Mouse (Mus musculus) A20 (cell line): Measurements from ENCODE around the gene Larp6.

Experiments used
- DNase-seq: peaks from one replicate; pipeline ENCODE4 v3.0.0-alpha.2; 2011; ENCODE audit warnings: low read depth, low spot score

Gene Larp6

DNA sequence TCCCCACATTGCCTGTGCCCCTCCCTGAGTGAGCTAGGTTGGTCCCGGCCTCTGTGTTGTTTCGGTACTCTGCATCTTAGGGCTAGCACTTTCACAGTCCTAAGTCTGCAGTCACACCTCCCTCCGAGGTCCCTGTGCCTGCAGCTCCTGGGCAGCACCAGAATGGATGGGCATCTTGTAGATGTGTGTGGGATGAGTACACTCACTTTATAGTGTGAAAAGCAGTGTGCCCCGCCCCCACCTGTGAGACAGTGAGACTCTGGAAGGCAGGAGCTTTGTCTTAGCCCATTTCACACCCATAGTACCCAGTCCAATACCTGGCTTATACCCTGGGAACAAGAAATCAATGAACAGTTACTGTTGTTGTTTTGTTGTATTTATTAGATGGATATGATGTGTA, 2.5 kb downstream of the Larp6 start:
- no peak for DNase-seq

- peak; percentile 6 for DNase-seq
Measured at GRCm38 (mm10) chr9:60715828-60716227, 3.0 kb downstream of the Larp6 start.

DNA sequence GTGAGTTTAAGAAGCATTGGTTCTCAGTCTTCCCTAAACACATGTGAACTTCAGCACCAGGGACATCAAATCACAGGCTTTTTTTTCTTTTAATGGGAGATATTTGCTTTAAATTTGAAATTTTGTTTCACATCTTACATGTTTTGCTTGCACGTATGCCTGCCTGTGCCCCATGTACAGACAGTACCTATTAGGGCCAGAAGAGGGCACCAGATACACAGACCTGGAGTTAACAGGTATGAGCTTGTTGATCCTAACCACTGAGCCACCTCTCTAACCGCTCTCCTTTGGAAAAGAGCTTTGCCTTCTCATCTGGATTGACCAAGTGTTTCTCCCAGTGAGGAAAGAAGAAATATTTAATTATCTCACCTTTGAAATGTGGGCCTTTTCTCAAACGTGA, 5.5 kb downstream of the Larp6 start:
- DNase-seq, result peak; percentile 64

GRCm38 (mm10) chr9:60719687-60720086, 6.9 kb downstream of the Larp6 start:
- DNase-seq, result no peak

- no peak for DNase-seq
Measured at GRCm38 (mm10) chr9:60724968-60725367, 12.2 kb downstream of the Larp6 start.

DNA sequence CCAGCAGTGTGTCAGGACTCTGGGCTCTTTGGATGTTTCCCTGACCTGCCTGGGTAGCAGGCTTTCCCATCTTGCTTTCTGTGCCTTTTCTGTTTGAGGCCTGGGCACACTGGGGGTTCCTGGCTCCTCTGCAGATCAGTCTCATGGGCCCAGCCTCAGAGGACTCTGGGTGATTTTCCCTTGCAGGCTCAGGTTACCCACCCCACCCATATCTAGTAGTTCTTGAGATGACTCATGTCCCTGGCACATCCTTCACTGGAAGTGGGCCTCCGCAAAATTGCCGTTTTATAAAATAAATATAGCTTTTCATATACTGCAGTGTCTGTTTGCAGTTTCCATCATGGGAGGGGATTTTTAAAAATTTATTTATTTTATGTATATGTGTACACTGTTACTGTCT, 21.5 kb downstream of the Larp6 start:
- no peak for DNase-seq

GRCm38 (mm10) chr9:60739126-60739525, 26.3 kb downstream of the Larp6 start:
- DNase-seq, result no peak

- no peak for DNase-seq
Measured at GRCm38 (mm10) chr9:60741436-60741835, 28.6 kb downstream of the Larp6 start.

- DNase-seq, result no peak
Measured at GRCm38 (mm10) chr9:60742516-60742915, 29.7 kb downstream of the Larp6 start.

DNA sequence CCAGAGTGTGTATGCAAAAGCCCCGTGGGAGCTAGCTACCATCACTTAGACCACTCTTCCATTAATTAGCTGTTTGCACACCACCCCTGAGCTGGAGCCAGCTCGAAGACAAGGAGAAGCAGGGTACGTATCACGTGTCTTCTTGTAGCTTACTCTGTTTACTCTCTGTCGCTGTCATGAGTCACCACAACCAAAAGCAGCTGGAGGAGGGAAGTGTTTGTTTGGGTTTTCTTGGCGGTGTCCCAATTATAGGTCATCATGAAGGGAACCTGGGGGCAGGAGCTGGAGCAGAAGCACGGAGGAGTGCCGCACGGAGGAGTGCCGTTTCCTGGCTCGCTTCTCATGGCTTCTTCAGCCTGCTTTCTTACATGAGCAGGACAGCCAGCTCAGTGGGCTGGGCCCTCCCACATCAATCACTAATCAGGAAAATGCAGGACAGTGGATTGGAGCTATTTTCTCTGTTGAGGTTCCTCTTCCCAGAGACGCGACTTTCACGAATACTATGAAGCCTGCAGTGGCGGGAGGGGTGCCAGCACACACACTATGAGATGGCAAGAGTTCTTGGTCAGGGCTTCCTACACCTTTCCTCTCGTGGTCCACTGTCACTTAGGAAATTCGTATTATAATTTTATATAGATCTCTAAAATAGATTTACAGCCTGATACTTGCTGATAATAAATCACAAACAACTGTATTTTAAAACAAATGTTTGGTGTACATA, 30.6 kb downstream of the Larp6 start:
- no peak for DNase-seq

- DNase-seq, result peak; percentile 49
Measured at GRCm38 (mm10) chr9:60744171-60744969, 31.6 kb downstream of the Larp6 start.

DNA sequence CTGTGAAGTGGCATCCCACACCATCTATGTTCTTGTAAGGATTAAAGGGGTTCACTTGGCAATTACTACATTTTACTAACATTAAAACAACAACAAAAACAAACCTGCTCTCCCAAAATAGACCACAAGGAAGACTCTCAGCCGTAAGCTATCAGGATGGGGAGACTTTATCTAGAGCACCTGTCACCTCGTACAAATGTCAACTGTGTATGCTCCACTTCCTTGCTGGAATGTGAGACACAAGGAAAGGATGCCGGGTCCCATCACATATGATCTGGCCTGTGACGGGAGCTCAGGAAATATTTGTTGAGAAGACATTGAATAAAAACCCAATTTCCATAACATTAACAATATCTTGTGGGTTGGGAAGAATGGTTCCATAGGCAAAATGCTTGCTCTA, 32.2 kb downstream of the Larp6 start:
- DNase-seq, result no peak

- DNase-seq, result no peak
Measured at GRCm38 (mm10) chr9:60746561-60746960, 33.8 kb downstream of the Larp6 start.

DNA sequence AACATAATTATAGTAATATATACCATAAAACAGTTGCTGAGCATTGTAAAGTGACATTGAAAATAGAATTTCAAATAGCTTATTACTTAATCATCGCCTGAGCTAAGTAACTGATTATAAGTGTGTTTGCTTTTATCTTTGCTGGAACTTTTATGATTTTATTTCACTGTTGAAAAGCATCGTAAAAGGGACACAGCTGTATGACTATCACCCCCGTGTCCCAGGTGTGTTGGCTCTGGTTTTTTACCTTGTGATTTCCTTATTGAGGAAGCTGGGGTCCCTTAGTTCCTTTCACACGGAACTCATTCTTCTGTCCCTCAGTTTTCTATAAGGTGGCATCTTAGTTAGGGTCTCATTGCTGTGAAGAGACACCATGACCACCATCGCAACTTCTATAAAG, 34.9 kb downstream of the Larp6 start:
- no peak for DNase-seq

DNA sequence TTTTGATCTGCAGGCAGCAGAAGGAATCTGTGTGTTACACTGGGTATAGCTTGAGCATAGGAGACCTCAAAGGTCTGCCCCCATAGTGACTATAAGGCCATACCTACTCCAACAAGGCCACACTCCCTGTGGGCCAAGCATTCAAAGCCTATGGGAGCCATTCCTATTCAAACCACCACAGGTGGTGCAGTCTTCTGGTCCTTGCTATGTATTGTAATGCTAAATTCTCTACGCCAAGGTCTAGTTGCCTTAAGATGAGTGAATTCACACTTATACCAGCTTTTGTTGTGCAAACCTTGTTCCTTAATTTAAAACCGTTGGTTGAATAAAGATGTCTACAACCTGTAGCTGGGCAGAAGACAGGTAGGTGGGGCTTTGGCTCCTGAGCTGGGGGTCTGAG, 35.4 kb downstream of the Larp6 start:
- no peak for DNase-seq

DNA sequence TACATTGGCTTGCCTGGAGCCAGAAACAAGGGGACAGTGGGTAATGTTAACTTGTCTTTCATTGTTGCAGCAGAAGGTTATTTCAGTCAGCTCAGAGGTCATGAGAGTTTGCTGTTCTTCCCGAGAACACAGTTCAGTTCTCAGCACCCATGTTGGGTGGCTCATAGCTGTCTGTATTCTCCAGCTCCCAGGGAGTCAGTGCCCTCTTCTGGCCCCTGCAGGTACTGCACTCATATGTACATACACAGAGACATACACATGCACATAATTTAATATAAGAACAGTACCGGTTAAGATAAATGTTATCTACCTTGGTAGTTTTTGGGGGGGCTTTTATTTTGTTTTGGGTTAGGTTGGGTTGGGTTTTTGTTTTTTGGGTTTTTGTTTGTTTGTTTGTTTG, 36.3 kb downstream of the Larp6 start:
- peak; percentile 30 for DNase-seq

DNA sequence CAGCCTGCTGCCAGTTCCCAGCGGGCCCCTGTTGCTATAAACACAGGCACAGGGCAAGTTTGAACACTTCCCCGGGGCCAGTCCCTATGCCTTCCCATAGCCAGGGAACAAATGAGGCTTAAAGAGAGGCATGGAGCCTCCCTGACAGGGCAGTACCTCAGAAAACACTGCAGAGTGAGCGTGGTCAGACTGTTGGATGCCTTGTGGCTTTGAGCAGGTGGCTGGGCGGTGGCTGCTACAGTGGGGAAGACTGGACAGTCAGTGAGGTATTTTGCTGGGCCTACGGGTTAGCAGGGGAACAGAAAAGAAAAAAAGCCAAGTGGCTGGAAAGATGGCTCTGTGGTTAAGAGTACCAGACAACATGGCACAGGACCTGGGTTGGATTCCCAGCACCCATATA, 38.3 kb downstream of the Larp6 start:
- DNase-seq, result no peak

DNA sequence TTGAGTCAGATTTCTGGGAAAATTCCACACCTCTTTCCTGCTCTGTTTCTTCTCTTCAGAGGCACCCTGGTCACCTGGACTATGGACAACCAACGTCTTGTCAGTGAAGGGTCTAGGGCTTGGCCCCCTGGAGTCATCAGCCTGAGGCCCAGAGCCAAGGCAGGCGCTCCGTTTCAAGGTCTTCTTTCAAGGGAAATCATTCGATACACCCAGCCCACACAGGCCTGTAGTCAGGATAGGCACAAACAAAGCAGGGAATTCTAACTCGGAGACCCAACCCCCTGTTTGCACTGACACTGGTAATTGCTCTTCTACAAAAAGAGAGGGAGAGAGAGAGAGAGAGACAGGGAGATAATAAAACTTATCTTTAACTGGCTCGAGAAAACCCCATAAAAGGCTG, 39.2 kb downstream of the Larp6 start:
- DNase-seq, result no peak

DNA sequence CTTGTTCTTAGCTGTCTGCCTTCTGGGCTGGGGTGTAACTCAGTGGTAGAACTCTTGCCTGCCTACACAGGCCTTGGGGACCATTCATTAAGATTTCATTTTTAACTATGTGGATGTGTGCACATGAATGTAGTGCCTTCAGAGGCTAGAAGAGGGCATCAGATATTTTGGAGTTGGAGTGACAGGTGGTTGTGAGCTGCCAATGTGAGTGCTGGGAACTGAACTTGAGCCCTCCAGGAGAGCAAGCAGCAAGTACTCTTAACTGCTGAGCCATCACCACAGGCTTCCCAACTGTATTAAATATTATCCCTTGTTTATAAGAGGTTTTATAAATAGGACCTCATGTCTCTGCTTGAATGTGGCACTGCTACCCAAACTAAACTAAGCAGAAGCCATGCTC, 39.8 kb downstream of the Larp6 start:
- no peak for DNase-seq

DNA sequence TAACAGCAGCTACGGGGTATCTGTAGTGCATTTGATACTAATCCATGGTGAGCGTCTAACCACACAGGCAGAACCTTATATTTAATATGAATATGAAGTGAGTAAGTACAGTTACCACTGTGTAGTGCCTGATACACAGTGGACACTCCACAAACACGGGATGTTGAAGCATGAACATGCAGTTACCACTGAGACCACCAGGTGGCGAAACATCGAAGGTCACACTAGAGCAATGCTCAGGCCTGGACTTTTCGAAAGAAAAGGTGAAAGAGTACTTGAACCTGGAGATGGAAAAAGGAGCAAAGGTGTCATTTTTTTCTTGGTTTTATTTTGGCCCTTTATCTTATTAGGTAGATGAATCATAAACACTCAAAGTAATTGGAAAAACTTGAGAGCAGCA, 43.5 kb downstream of the Larp6 start:
- peak; percentile 50 for DNase-seq

GRCm38 (mm10) chr9:60756866-60757740, 44.3 kb downstream of the Larp6 start:
- no peak for DNase-seq

DNA sequence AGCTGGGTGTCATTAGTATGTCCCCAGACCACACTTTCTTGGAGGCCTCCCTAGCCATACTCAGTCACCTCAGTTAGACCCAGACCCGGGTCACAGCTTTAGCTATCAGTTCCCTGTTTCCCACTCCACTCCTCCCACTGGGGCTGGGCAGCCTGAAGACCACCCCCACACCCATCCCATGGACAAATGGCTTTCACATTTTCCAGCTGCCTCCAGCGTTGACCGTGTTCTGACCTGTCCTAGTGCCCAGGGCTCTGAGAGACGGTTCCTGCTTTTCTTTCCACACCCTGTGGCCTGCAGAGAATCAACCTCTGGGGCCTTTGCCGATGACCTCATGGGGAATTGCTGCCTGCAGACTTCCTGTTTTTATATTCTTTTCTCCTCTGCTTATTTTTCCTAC, 45.0 kb downstream of the Larp6 start:
- DNase-seq, result no peak
